Mouse (Mus musculus) ES-Bruce4 (cell line): ENCODE results near the gene Slc6a9. TPM values are rescaled to one million over a fixed set of nuclear protein-coding genes. Genes with fewer than 3 reads are reported as not detected.

ENCODE experiments used
- H3K27ac ChIP-seq: 2 replicates; pipeline ENCODE4 v1.5.1; 2012; ENCODE audit warnings: low read length, inconsistent platforms; ENCODE audit not compliant: insufficient read depth
- H3K27me3 ChIP-seq: 2 replicates; pipeline ENCODE4 v1.6.1; 2012; ENCODE audit warnings: mild to moderate bottlenecking, low read length, inconsistent platforms; ENCODE audit not compliant: control insufficient read depth, poor library complexity, insufficient read depth, severe bottlenecking
- H3K36me3 ChIP-seq: 2 replicates; pipeline ENCODE4 v1.6.1; 2012; ENCODE audit warnings: inconsistent platforms, mild to moderate bottlenecking, low read length, moderate library complexity; ENCODE audit not compliant: control insufficient read depth, poor library complexity, insufficient read depth, severe bottlenecking
- H3K4me1 ChIP-seq: one replicate; pipeline ENCODE4 v1.8.1; 2011; ENCODE audit warnings: low read length; ENCODE audit not compliant: control insufficient read depth, insufficient read depth
- H3K4me3 ChIP-seq: 2 replicates; pipeline ENCODE4 v1.5.1; 2011; ENCODE audit warnings: low read depth, mild to moderate bottlenecking, low read length
- H3K9ac ChIP-seq: 2 replicates; pipeline ENCODE4 v1.6.1; 2012; ENCODE audit warnings: low read depth, mild to moderate bottlenecking, inconsistent platforms; ENCODE audit not compliant: poor library complexity, severe bottlenecking
- H3K9me3 ChIP-seq: replicated peaks from 2 replicates; pipeline ENCODE4 v1.6.1; 2012; ENCODE audit warnings: mild to moderate bottlenecking, low read length, inconsistent platforms; ENCODE audit not compliant: control insufficient read depth, poor library complexity, insufficient read depth, severe bottlenecking
- CTCF ChIP-seq: IDR thresholded peaks from one replicate; pipeline ENCODE4 v1.8.1; 2011; ENCODE audit warnings: low read depth, low read length
- EP300 ChIP-seq: IDR thresholded peaks from 2 replicates; pipeline ENCODE4 v1.6.1; 2011; ENCODE audit warnings: low read depth, low read length; ENCODE audit not compliant: insufficient read depth
- POLR2A ChIP-seq: IDR thresholded peaks from one replicate; pipeline ENCODE4 v1.8.1; 2011; ENCODE audit warnings: low read length; ENCODE audit not compliant: insufficient read depth
- polyA plus RNA-seq: library from polyadenylated mRNA; stranded (reverse); fragments of >200 nt; gene quantifications from 2 replicates; pipeline ENCODE4 v1.2.4, GENCODE M21; 2011; ENCODE audit warnings: low read depth; ENCODE audit not compliant: missing spikeins, insufficient read depth, insufficient read length

Slc6a9 gene
- polyA plus RNA-seq, 1 experiment, result 2.1 TPM

DNA sequence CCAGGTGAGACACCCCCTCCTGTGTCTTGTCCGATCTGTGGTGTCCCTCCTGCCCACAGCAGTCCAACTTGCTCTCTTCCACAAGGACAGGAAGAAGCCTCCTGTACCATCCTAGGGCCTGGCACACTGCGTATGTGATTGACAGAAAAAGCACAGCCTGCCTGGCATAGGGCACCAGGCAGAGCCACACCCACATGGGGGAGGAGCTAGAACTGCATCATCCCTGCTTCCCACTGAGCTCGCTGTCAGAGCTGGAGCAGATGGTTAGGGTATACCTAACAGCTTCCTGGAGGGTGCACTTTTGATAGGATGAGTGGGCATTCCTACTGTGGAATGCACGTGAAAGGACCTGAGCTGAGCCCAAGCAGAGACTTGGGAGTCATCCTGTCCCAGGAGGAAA, 28.5 kb downstream of the Slc6a9 start:
- TF ChIP-seq EP300, result no peak
- no peak for TF ChIP-seq CTCF
- no peak for TF ChIP-seq POLR2A
- H3K4me1 ChIP-seq, result no peaks in the 10 kb centered on the region
- no peak overlapping the region for H3K9ac ChIP-seq
- no peak overlapping the region for H3K27ac ChIP-seq
- no peaks in the 10 kb centered on the region for H3K36me3 ChIP-seq
- no peaks in the 10 kb centered on the region for H3K27me3 ChIP-seq
- no peaks in the 10 kb centered on the region for H3K9me3 ChIP-seq
- H3K4me3 ChIP-seq, result no peak overlapping the region

DNA sequence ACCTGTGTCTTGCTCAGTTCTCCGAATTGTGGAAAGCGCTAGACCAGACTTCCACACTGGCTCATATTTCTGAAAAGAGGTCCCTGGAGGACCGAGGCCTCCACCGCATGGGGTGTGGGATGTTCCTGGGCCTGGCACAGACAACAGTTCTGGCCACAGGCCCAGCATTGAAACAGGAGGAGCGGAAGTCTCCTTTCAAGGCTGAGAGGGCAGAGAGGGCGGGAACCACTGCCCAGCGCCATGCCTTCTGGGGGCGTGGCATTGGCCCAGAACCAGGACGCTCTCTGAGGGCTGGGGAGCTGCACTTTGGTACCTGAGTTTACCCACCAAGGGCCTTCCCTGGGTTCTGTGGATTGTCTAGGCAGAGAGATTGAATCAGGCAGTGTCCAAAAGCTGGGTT, 31.8 kb downstream of the Slc6a9 start:
- H3K4me3 ChIP-seq, result no peak overlapping the region
- H3K4me1 ChIP-seq, result no peaks in the 10 kb centered on the region
- H3K9me3 ChIP-seq, result no peaks in the 10 kb centered on the region
- no peak overlapping the region for H3K27ac ChIP-seq
- H3K27me3 ChIP-seq, result no peaks in the 10 kb centered on the region
- no peak overlapping the region for H3K9ac ChIP-seq
- no peaks in the 10 kb centered on the region for H3K36me3 ChIP-seq
- TF ChIP-seq CTCF, result no peak
- no peak for TF ChIP-seq POLR2A
- no peak for TF ChIP-seq EP300

DNA sequence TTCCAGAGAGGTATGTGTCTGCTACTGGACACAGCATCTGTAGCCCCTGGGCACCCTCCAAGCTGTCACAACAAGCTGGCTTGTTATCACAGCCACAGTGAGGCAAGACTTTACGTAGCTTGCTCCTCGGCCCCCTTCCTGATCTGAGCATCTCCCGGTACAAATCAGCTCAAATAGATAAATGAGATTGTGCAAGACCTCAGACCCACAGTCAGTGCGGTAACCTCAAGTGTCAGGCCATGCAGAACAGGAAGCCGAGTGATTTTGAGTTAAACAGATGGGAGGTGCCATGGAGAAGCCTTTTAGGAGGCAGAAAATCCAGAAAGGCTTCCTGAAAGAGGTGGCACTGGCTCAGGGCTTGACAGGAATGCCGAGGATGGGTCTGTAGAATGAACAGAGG, 32.7 kb downstream of the Slc6a9 start:
- H3K4me3 ChIP-seq, result no peak overlapping the region
- no peaks in the 10 kb centered on the region for H3K27me3 ChIP-seq
- H3K4me1 ChIP-seq, result no peaks in the 10 kb centered on the region
- no peak for TF ChIP-seq EP300
- no peak for TF ChIP-seq POLR2A
- TF ChIP-seq CTCF, result no peak
- no peak overlapping the region for H3K9ac ChIP-seq
- H3K36me3 ChIP-seq, result no peaks in the 10 kb centered on the region
- no peaks in the 10 kb centered on the region for H3K9me3 ChIP-seq
- H3K27ac ChIP-seq, result no peak overlapping the region

DNA sequence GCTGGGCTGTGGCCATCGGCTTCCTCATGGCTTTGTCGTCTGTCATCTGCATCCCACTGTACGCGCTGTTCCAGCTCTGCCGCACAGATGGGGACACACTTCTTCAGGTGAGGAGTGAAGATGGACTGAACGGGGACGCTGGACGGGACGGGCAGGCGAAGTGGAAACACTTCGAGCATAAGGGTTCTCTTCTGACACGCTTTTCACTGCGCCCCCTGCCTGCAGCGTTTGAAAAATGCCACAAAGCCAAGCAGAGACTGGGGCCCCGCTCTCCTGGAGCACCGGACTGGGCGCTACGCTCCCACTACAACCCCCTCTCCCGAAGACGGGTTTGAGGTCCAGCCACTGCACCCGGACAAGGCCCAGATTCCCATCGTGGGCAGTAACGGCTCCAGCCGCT, 33.5 kb downstream of the Slc6a9 start:
- Histone ChIP-seq H3K9me3 (no peaks in the 10 kb centered on the region), H3K4me1 (no peaks in the 10 kb centered on the region), H3K4me3 (no peak overlapping the region), H3K36me3 (no peaks in the 10 kb centered on the region), H3K9ac (no peak overlapping the region), H3K27ac (no peak overlapping the region), H3K27me3 (no peaks in the 10 kb centered on the region)
- TF ChIP-seq EP300 (no peak), CTCF (peak; percentile 84)

DNA sequence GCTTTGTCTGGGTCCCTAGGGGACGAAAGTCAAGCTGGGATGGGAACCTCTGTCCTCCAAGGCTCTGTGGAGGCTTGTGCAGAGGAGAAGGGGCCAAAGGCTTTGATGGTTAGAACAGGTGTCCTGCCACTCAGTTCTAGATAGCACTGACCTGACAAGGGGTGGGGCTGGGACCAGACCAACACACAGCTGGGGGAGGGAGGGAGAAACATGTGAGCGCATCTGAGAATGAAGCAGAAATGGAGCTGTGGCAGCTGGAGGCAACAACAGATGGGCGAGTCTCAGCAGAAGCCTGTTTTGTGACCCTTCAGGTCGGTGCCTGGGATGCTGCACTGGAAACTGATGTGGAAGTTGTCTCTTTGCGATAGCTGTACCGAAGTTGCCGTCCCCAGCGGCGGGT, 35.0 kb downstream of the Slc6a9 start:
- H3K36me3 ChIP-seq, result no peaks in the 10 kb centered on the region
- H3K27ac ChIP-seq, result no peak overlapping the region
- no peak overlapping the region for H3K9ac ChIP-seq
- no peak overlapping the region for H3K4me3 ChIP-seq
- no peaks in the 10 kb centered on the region for H3K4me1 ChIP-seq
- H3K27me3 ChIP-seq, result no peaks in the 10 kb centered on the region
- TF ChIP-seq CTCF, result no peak
- no peak for TF ChIP-seq EP300
- TF ChIP-seq POLR2A, result no peak
- no peaks in the 10 kb centered on the region for H3K9me3 ChIP-seq

DNA sequence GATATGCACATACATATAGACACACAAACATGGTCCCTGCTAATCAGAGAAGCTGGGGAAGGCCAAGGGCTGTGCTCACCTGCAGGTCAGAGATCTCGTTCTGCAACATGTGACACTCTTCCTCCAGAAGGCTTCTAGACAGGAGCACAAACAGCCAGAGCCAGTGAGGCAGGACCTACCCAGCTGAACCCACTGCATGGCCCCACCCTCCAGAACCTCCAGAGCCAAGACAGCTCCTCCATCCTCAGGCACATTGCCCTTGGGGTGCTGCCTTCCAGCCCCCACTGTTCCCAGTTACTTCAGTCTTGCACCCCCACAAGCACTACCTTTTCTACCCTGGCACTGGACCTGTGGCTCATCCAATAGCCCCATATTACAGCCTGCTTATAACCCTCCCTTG, 36.1 kb downstream of the Slc6a9 start:
- no peak overlapping the region for H3K9ac ChIP-seq
- no peak overlapping the region for H3K4me3 ChIP-seq
- no peaks in the 10 kb centered on the region for H3K36me3 ChIP-seq
- no peaks in the 10 kb centered on the region for H3K9me3 ChIP-seq
- TF ChIP-seq EP300, result no peak
- no peak for TF ChIP-seq CTCF
- no peak for TF ChIP-seq POLR2A
- H3K4me1 ChIP-seq, result no peaks in the 10 kb centered on the region
- no peaks in the 10 kb centered on the region for H3K27me3 ChIP-seq
- H3K27ac ChIP-seq, result no peak overlapping the region

DNA sequence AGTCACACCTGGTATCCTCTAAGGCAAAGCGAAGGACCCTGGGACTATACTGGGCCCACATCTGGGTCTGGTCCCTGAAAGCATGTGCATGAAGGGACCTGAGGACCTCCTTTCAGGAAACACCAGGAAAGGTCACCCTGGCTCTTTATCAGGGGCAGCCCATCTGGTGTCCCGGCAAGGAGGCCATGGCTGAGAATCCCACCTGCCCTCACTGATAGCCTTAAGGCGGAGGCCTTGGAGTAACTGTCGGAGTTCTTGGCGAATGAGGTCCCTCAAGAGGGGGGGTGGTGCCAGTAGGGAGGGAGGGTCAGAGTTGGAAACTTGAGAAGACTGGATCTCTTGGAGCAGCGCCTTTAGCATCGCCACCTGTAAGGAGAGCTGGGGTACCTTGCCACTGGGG, 37.5 kb downstream of the Slc6a9 start:
- H3K4me3 ChIP-seq, result no peak overlapping the region
- no peaks in the 10 kb centered on the region for H3K4me1 ChIP-seq
- no peak for TF ChIP-seq POLR2A
- no peak for TF ChIP-seq CTCF
- no peak for TF ChIP-seq EP300
- H3K9ac ChIP-seq, result no peak overlapping the region
- H3K27ac ChIP-seq, result no peak overlapping the region
- no peaks in the 10 kb centered on the region for H3K27me3 ChIP-seq
- no peaks in the 10 kb centered on the region for H3K36me3 ChIP-seq
- H3K9me3 ChIP-seq, result no peaks in the 10 kb centered on the region
